Mouse (Mus musculus): ENCODE data around the gene Hoxd4. TPM values are rescaled to one million over a fixed set of nuclear protein-coding genes. Genes with fewer than 3 reads are reported as not detected.

Gene Hoxd4
- polyA plus RNA-seq, 1 experiment from 2014 or later: 2.3 TPM

DNA sequence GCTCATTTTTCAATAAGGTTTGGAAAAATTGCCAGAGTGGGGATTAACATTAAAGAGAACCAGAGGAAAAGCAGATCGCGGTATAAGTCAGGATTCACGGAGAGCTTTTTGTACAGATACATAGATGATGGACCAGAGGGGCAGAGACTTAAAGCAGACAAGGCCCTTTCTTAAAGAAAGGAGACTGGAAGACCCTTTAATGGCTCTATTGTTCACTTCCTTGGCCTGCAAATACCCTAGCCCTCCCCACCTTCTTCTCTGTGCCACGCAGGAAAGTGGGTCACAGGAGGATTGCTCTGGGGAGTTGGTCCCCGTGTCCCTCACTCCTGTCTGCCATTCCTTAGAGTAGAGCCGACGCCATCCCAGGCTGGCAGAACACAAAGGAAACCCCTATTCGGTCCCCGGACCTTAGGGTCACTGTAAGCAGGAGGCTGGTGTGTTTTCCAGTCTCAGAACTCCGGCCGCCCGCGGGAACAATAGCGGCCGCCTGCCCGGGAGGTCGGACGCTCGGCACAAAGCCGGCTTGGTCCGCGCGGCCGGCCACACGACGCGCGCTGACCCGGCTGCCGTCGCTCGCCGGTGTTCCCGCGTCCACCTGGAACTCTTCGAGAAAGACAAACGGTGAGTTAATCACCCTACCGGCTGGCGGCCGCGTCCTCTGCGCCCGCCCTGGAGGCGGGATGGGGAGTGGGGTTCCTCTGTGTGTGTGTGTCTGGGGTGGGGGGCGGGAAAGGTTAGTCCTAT is 40.9 kb downstream of the Hoxd4 start:
- 0 out of 2 replicates have a peak, but pooled peaks have one; percentile 19 for ATAC-seq
- Histone ChIP-seq H3K4me2 (ENCODE audit: low read length) (peak overlapping the region; percentile 64), H3K27ac (ENCODE audit: low read depth, low read length) (peak overlapping the region; percentile 10), H3K4me1 (ENCODE audit: control insufficient read depth, insufficient read depth, low read depth, low read length) (peaks cover 7% of the 10 kb centered on the region; the same call in 1 of the 2 replicates), H3K27me3 (replicated peaks; ENCODE audit: control insufficient read depth, insufficient read depth, low read length) (peaks cover 17% of the 10 kb centered on the region), H3K4me3 (ENCODE audit: low read length) (peak overlapping the region; percentile 36), H3K9me3 (ENCODE audit: control insufficient read depth, low read length) (no peaks in the 10 kb centered on the region), H3K36me3 (ENCODE audit: control insufficient read depth, insufficient read depth, low read length) (no peaks in the 10 kb centered on the region), H3K9ac (ENCODE audit: low read depth, low read length) (peak overlapping the region; percentile 53)
- WGBS: 1% methylated on average over 38 of the region's 45 CpGs

DNA sequence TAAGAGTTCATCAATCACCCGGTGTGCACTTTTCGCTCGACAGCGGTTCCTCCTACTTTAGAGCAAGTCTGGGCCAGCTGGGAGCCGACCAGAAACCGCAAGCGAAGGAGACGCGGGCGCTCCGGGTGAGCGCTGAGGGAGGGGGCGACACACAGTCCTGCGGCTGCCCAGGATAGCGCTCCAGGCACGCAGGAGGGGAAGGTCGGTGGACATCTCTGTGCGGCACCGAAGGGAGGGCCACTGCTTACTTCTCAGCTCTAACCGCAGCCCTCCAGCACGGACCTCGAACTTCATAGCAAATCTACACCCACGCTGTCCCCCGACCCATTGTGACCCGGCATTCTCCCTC is 41.4 kb downstream of the Hoxd4 start:
- Histone ChIP-seq H3K4me3 (ENCODE audit: low read length) (peak overlapping the region; percentile 36), H3K27ac (ENCODE audit: low read depth, low read length) (peak overlapping the region; percentile 10; the same call in 1 of the 2 replicates), H3K9me3 (ENCODE audit: control insufficient read depth, low read length) (no peaks in the 10 kb centered on the region), H3K4me2 (ENCODE audit: low read length) (peak overlapping the region; percentile 64), H3K4me1 (ENCODE audit: control insufficient read depth, insufficient read depth, low read depth, low read length) (peaks cover 7% of the 10 kb centered on the region; the same call in 1 of the 2 replicates), H3K9ac (ENCODE audit: low read depth, low read length) (peak overlapping the region; percentile 53; the same call in 1 of the 2 replicates), H3K27me3 (replicated peaks; ENCODE audit: control insufficient read depth, insufficient read depth, low read length) (peaks cover 17% of the 10 kb centered on the region), H3K36me3 (ENCODE audit: control insufficient read depth, insufficient read depth, low read length) (no peaks in the 10 kb centered on the region)
- WGBS: 2% methylated on average over 23 of the region's 25 CpGs
- ATAC-seq: 0 out of 2 replicates have a peak, but pooled peaks have one; percentile 15

DNA sequence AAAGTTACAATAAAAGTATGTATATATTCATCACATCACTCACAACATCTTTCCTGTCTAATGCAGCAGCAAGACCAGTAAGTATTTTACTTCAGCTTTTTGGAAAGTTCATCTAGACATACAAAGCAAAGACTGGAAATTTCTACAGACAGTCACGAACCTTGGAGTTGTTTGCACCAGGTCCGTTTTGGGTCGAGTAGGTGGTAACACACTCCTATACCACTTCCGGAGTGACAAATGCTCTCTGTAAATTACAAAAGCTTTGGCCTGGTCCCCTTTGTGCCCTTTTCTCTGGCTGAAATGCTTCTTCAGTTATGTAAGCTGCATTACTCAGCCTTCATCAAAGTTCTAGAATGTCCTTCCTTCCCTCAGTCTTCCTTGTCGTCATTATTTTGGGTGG is 42.0 kb downstream of the Hoxd4 start:
- Histone ChIP-seq H3K36me3 (ENCODE audit: control insufficient read depth, insufficient read depth, low read length) (no peaks in the 10 kb centered on the region), H3K4me1 (ENCODE audit: control insufficient read depth, insufficient read depth, low read depth, low read length) (peaks cover 7% of the 10 kb centered on the region; the same call in 1 of the 2 replicates), H3K9ac (ENCODE audit: low read depth, low read length) (no peak overlapping the region), H3K4me2 (ENCODE audit: low read length) (no peak overlapping the region), H3K27me3 (replicated peaks; ENCODE audit: control insufficient read depth, insufficient read depth, low read length) (peaks cover 20% of the 10 kb centered on the region), H3K4me3 (ENCODE audit: low read length) (no peak overlapping the region), H3K27ac (ENCODE audit: low read depth, low read length) (no peak overlapping the region), H3K9me3 (ENCODE audit: control insufficient read depth, low read length) (no peaks in the 10 kb centered on the region)
- WGBS: 30% methylated on average over 5 of the region's 5 CpGs
- no peak for ATAC-seq

DNA sequence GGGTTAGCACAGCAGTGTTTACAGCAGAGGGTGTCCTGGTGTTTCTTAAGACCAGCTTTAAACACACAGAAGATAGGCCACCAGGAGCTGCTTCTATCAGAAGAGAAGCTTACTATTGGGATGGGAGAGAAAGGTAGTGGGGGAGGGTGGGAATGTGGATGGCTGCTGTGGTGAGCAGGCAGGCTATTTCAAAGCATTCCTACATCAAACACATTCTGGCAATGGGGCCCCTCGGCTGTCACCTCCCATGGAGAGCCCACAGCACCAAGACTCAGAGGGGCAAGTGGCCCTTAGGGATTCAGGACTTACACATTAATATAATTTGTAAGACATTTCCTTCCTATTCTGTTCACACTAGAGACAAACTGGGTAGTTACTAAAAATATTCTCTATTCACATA is 48.4 kb downstream of the Hoxd4 start:
- 17% methylated on average over 1 of the region's 1 CpGs for WGBS
- Histone ChIP-seq H3K36me3 (ENCODE audit: control insufficient read depth, insufficient read depth, low read length) (no peaks in the 10 kb centered on the region), H3K9ac (ENCODE audit: low read depth, low read length) (no peak overlapping the region), H3K4me2 (ENCODE audit: low read length) (no peak overlapping the region), H3K4me1 (ENCODE audit: control insufficient read depth, insufficient read depth, low read depth, low read length) (peaks cover 14% of the 10 kb centered on the region), H3K27me3 (replicated peaks; ENCODE audit: control insufficient read depth, insufficient read depth, low read length) (peaks cover 48% of the 10 kb centered on the region), H3K27ac (ENCODE audit: low read depth, low read length) (no peak overlapping the region), H3K9me3 (ENCODE audit: control insufficient read depth, low read length) (no peaks in the 10 kb centered on the region), H3K4me3 (ENCODE audit: low read length) (no peak overlapping the region)
- no peak for ATAC-seq

DNA sequence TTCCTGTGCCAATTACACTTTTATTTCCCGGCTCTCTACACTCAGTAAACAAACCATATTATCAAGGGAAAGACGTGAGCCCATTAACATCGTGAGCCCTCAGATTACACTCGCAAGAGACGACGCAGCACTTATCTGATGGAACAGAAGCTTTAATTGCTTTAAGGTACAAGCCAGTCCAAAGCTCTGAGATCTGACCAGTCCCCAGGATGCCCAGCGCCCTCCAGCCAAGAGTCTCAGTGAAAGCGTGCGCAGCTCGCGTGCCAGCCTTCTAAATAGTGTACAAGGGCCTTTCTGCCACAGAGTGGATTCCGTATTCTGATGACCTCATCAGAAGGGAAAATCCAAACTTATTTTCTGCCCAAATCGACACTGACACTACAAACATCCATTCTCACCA is 50.2 kb downstream of the Hoxd4 start:
- H3K4me3 ChIP-seq (ENCODE audit: low read length): peak overlapping the region; percentile 61; the same call in 1 of the 2 replicates
- H3K9me3 ChIP-seq (ENCODE audit: control insufficient read depth, low read length): no peaks in the 10 kb centered on the region
- no peak overlapping the region for H3K27ac ChIP-seq (ENCODE audit: low read depth, low read length)
- H3K4me2 ChIP-seq (ENCODE audit: low read length): peak overlapping the region; percentile 78
- H3K4me1 ChIP-seq (ENCODE audit: control insufficient read depth, insufficient read depth, low read depth, low read length): peaks cover 14% of the 10 kb centered on the region
- H3K36me3 ChIP-seq (ENCODE audit: control insufficient read depth, insufficient read depth, low read length): no peaks in the 10 kb centered on the region
- no peak overlapping the region for H3K9ac ChIP-seq (ENCODE audit: low read depth, low read length)
- ATAC-seq: no peak
- WGBS: 4% methylated on average over 13 of the region's 13 CpGs
- peaks cover 51% of the 10 kb centered on the region for H3K27me3 ChIP-seq (replicated peaks; ENCODE audit: control insufficient read depth, insufficient read depth, low read length)

DNA sequence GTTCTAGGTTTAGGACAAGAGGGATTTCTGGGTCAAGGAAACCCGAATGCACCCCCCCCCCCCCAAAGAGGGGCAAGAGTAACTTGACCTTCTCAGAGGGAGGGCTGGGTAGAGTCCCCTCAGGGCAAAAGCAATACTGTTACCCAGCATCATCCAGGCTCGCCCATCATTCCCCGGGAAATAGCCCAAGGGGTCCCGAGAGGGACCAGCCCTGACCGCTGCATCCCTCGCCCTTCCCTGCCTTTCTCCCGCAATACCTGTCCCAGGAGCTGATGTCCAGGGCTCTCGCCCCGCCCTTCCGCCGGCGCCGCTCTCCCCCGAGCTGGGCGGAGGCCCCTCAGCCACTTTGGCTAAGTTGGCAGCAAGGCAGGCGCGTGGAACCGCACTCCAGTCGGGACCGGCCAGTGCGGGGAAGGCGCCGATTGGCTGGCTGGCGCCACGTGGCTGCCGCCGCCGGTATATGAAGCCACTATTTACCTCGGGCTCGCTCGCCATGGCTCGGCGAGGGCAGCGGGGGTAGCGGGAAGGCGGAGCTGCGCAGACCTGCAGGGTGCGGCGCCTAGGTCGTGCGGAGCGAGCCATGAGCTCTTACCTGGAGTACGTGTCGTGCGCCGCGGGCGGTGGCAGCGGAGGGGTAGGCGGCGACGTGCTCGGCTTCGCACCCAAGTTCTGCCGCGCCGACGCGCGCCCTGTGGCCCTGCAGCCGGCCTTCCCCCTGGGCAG is 51.0 kb downstream of the Hoxd4 start, which contains the start of gene Hoxd1:
Gene Hoxd1, plus strand, starts transcription at position 459 of the 723 bp plus-strand sequence.
- peak; percentile 80 for ATAC-seq
- Histone ChIP-seq H3K27me3 (replicated peaks; ENCODE audit: control insufficient read depth, insufficient read depth, low read length) (peaks cover 51% of the 10 kb centered on the region), H3K4me1 (ENCODE audit: control insufficient read depth, insufficient read depth, low read depth, low read length) (peaks cover 14% of the 10 kb centered on the region), H3K9ac (ENCODE audit: low read depth, low read length) (peak within 1 kb of the TSS; percentile 47), H3K4me2 (ENCODE audit: low read length) (peak within 1 kb of the TSS; percentile 78), H3K9me3 (ENCODE audit: control insufficient read depth, low read length) (no peaks in the 10 kb centered on the region), H3K4me3 (ENCODE audit: low read length) (peak within 1 kb of the TSS; percentile 61), H3K36me3 (ENCODE audit: control insufficient read depth, insufficient read depth, low read length) (no peaks in the 10 kb centered on the region), H3K27ac (ENCODE audit: low read depth, low read length) (no peak within 1 kb of the TSS)
- WGBS: under 1% methylated on average over 60 of the region's 61 CpGs

DNA sequence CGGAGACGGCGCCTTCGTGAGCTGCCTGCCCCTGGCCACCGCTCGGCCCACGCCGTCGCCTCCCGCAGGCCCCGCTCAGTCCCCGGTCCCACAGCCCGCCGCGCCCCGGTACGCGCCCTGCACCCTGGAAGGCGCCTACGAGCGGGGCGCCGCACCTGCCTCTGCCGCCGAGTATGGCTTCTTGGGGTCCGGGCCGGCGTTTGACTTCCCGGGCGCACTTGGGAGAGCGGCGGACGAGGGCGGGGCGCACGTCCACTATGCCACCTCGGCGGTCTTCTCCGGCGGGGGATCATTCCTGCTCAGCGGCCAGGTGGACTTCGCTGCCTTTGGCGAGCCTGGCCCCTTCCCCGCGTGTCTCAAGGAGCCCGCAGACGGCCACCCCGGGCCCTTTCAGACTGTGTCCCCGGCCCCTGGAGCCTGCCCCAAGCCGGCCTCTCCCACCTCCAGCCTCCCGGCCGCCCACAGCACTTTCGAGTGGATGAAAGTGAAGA is 51.6 kb downstream of the Hoxd4 start:
- Histone ChIP-seq H3K36me3 (ENCODE audit: control insufficient read depth, insufficient read depth, low read length) (no peaks in the 10 kb centered on the region), H3K27ac (ENCODE audit: low read depth, low read length) (no peak overlapping the region), H3K9ac (ENCODE audit: low read depth, low read length) (peak overlapping the region; percentile 47), H3K9me3 (ENCODE audit: control insufficient read depth, low read length) (no peaks in the 10 kb centered on the region), H3K4me2 (ENCODE audit: low read length) (peak overlapping the region; percentile 78), H3K4me3 (ENCODE audit: low read length) (peak overlapping the region; percentile 61), H3K4me1 (ENCODE audit: control insufficient read depth, insufficient read depth, low read depth, low read length) (peaks cover 14% of the 10 kb centered on the region), H3K27me3 (replicated peaks; ENCODE audit: control insufficient read depth, insufficient read depth, low read length) (peaks cover 51% of the 10 kb centered on the region)
- WGBS: 2% methylated on average over 49 of the region's 53 CpGs
- ATAC-seq: peak; percentile 24; the same call in 1 of the 2 replicates

DNA sequence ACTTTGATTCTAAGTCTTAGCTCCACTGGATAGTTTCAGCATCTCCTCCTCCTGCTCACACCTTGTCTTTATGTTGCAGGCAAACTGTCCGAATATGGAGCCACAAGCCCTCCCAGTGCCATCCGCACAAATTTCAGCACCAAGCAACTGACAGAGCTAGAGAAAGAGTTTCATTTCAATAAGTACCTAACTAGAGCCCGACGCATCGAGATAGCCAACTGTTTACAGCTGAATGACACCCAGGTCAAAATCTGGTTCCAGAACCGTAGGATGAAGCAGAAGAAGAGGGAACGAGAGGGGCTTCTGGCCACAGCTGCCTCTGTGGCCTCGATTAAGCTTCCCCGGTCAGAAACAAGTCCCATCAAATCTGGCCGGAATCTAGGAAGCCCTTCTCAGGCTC is 52.2 kb downstream of the Hoxd4 start:
- Histone ChIP-seq H3K27ac (ENCODE audit: low read depth, low read length) (no peak overlapping the region), H3K4me2 (ENCODE audit: low read length) (no peak overlapping the region; the same call in 1 of the 2 replicates), H3K4me3 (ENCODE audit: low read length) (no peak overlapping the region), H3K4me1 (ENCODE audit: control insufficient read depth, insufficient read depth, low read depth, low read length) (peaks cover 14% of the 10 kb centered on the region), H3K9ac (ENCODE audit: low read depth, low read length) (no peak overlapping the region), H3K27me3 (replicated peaks; ENCODE audit: control insufficient read depth, insufficient read depth, low read length) (peaks cover 49% of the 10 kb centered on the region), H3K36me3 (ENCODE audit: control insufficient read depth, insufficient read depth, low read length) (no peaks in the 10 kb centered on the region), H3K9me3 (ENCODE audit: control insufficient read depth, low read length) (no peaks in the 10 kb centered on the region)
- ATAC-seq: no peak
- 60% methylated on average over 10 of the region's 10 CpGs for WGBS

DNA sequence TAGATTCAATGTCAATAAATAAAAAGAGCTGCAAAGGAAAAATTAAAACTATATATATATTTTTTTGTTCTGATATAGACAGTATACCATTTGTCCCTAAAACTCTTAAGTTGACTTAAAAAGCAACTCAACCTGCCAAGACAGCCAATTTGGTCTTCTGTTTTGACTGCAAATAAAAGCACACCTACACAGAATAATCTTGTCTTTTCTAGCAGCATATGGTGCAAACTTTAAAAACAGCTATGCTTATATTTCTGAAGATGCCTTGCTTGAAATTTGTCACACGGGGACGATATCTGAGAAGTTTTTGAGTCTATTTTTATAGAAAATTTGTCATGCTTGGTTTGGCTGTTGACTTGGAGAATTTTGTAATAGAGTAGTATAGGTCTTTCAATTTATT is 62.6 kb downstream of the Hoxd4 start:
- Histone ChIP-seq H3K9me3 (ENCODE audit: control insufficient read depth, low read length) (no peaks in the 10 kb centered on the region), H3K4me1 (ENCODE audit: control insufficient read depth, insufficient read depth, low read depth, low read length) (no peaks in the 10 kb centered on the region), H3K9ac (ENCODE audit: low read depth, low read length) (no peak overlapping the region), H3K27me3 (replicated peaks; ENCODE audit: control insufficient read depth, insufficient read depth, low read length) (0 out of 2 replicates have a peak, but pooled peaks cover 2% of the 10 kb centered on the region), H3K4me3 (ENCODE audit: low read length) (no peak overlapping the region), H3K27ac (ENCODE audit: low read depth, low read length) (no peak overlapping the region), H3K36me3 (ENCODE audit: control insufficient read depth, insufficient read depth, low read length) (no peaks in the 10 kb centered on the region), H3K4me2 (ENCODE audit: low read length) (no peak overlapping the region)
- no peak for ATAC-seq
- 87% methylated on average over 2 of the region's 2 CpGs for WGBS
